Mouse (Mus musculus): ENCODE data around the gene Hsf2bp.
A peak's percentile ranks its signal among the peaks of the same experiment; 100 is the strongest.

The Hsf2bp gene

GRCm38 (mm10) chr17:31982326-31983190 lies 53.6 kb downstream of the Hsf2bp start:
- peak in 1 of 2 experiments; percentile 58 for DNase-seq (ENCODE audit: low spot score in 2 of 2)

GRCm38 (mm10) chr17:31979888-31980287 lies 56.3 kb downstream of the Hsf2bp start:
- no peak for DNase-seq (ENCODE audit: low spot score in 2 of 2)

- no peak for DNase-seq (ENCODE audit: low spot score in 2 of 2)
Observed at GRCm38 (mm10) chr17:31977131-31977530, 59.0 kb downstream of the Hsf2bp start.

GRCm38 (mm10) chr17:31976501-31976900 lies 59.6 kb downstream of the Hsf2bp start:
- DNase-seq (ENCODE audit: low spot score in 2 of 2): no peak

- DNase-seq (ENCODE audit: low spot score in 2 of 2): no peak
Observed at GRCm38 (mm10) chr17:31974694-31975093, 61.5 kb downstream of the Hsf2bp start.

- DNase-seq (ENCODE audit: low spot score in 2 of 2): no peak
Observed at GRCm38 (mm10) chr17:31973664-31974230, 62.4 kb downstream of the Hsf2bp start.

GRCm38 (mm10) chr17:31970890-31971289 lies 65.3 kb downstream of the Hsf2bp start:
- DNase-seq (ENCODE audit: low spot score in 2 of 2): no peak

GRCm38 (mm10) chr17:31968801-31969200 lies 67.3 kb downstream of the Hsf2bp start:
- DNase-seq (ENCODE audit: low spot score in 2 of 2): no peak

- no peak for DNase-seq (ENCODE audit: low spot score in 2 of 2)
Observed at GRCm38 (mm10) chr17:31967311-31967710, 68.8 kb downstream of the Hsf2bp start.

- no peak for DNase-seq (ENCODE audit: low spot score in 2 of 2)
Observed at GRCm38 (mm10) chr17:31966566-31966965, 69.6 kb downstream of the Hsf2bp start.

GRCm38 (mm10) chr17:31965623-31966022 lies 70.5 kb downstream of the Hsf2bp start:
- DNase-seq (ENCODE audit: low spot score in 2 of 2): no peak

GRCm38 (mm10) chr17:31962930-31963329 lies 73.2 kb downstream of the Hsf2bp start:
- DNase-seq (ENCODE audit: low spot score in 2 of 2): no peak

- no peak for DNase-seq (ENCODE audit: low spot score in 2 of 2)
Observed at GRCm38 (mm10) chr17:31962281-31962680, 73.9 kb downstream of the Hsf2bp start.

GRCm38 (mm10) chr17:31954551-31955140 lies 81.5 kb downstream of the Hsf2bp start:
- DNase-seq (ENCODE audit: low spot score in 2 of 2): no peak

- no peak for DNase-seq (ENCODE audit: low spot score in 2 of 2)
Observed at GRCm38 (mm10) chr17:31949076-31949475, 87.1 kb downstream of the Hsf2bp start.

GRCm38 (mm10) chr17:31946436-31946835 lies 89.7 kb downstream of the Hsf2bp start:
- DNase-seq (ENCODE audit: low spot score in 2 of 2): no peak

GRCm38 (mm10) chr17:31943881-31944539 lies 92.1 kb downstream of the Hsf2bp start:
- no peak for DNase-seq (ENCODE audit: low spot score in 2 of 2)

- no peak for DNase-seq (ENCODE audit: low spot score in 2 of 2)
Observed at GRCm38 (mm10) chr17:31941616-31942015, 94.5 kb downstream of the Hsf2bp start.

GRCm38 (mm10) chr17:31940607-31941006 lies 95.5 kb downstream of the Hsf2bp start:
- no peak for DNase-seq (ENCODE audit: low spot score in 2 of 2)

GRCm38 (mm10) chr17:31939292-31940060 lies 96.7 kb downstream of the Hsf2bp start:
- peak in 1 of 2 experiments; percentile 62 for DNase-seq (ENCODE audit: low spot score in 2 of 2)

GRCm38 (mm10) chr17:31938539-31939260 lies 97.4 kb downstream of the Hsf2bp start:
- DNase-seq (ENCODE audit: low spot score in 2 of 2): no peak

Measured in urinary bladder, adult 18-20 months (tissue).